Mouse (Mus musculus) embryo, embryonic 10 days (tissue): ENCODE measurements at regions not wholly inside any gene's neighbourhood (a gene's known extent, or its start where the extent isn't known, plus 50 kb on each side); places are given as distances from the start of the nearest gene placed in this dataset.
A peak's percentile ranks its signal among the peaks of the same experiment; 100 is the strongest.

Experiments used
- DNase-seq: peaks from one replicate; pipeline ENCODE4 v3.0.0-alpha.2; 2015; ENCODE audit warnings: low spot score

DNA sequence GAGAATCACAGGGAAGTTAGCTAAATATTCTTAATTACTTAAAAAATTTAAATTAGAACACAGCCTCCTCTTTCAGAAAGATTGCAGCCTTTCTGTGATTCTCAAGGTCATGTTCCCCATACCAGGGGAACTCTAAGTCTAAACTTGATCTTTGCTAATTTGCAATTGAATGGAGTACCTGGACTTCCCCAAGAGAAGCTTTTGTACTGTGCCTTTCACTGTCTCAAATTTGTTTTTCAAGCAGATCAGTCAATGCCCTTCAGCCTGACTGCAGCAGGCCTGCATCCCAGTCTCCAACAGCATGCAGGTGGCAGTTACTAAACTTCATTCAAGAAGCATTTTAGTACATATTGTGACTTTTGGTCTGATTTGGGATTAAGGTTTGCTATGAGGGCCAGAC is 611.8 kb downstream of the Snca start:
- no peak for DNase-seq

DNA sequence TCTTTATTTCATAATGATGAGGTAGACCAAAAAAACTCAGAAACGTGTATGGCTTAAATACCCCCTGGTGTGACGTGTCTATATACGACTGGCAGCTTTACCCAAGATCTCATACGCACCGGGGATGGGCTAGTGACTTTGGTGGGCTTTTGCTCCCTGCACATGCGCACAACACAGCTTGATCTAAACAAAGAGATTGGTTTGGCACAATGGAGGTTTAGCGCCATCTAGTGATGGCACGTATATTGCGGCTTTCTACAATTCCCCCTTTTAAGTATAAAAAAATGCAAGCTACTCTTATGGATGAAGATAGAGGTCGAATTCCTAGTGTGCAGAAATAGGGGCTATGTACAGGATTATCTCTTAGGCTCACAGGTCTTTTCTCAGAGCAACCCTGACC is 628.1 kb downstream of the Snca start:
- DNase-seq = peak; percentile 71
